Mouse (Mus musculus): ENCODE results near the gene Imp3.

Imp3 gene

DNA sequence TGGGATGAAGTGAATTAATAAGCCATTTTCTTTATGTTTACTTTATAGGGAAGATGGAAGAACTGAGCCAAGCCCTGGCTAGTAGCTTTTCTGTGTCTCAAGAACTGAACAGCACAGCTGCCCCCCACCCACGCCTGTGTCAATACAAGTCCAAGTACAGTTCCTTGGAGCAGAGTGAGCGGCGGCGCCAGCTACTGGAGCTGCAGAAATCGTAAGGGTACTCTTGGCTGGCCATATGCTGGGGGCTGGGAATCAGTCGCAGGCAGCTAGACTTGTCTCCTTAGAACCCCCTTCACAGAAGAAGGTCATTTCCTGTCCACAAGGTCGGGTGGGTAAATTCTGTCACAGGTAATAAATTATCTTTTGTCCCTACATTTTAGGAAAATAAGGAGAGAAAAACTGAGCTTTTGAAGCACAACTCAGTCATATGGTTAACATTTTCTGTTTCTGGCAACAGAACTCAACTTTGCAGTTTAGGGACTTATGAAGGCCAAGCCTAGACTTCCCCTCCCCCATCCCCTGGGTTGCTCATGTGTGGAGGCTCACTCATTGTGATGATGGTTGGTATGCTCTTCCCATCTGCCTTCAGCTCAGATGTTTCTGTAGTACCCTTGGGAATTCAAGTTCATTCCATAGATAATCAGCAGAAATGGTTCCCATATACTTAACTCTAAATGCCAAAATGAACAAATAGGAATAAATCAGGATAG, 19.8 kb downstream of the Imp3 start:
- ATAC-seq (ENCODE audit: insufficient number of reproducible peaks, low FRiP score, low TSS enrichment) = no peak

- no peak for ATAC-seq (ENCODE audit: insufficient number of reproducible peaks, low FRiP score, low TSS enrichment)
Observed at GRCm38 (mm10) chr9:56958689-56959088, 21.4 kb downstream of the Imp3 start.

- no peak for ATAC-seq (ENCODE audit: insufficient number of reproducible peaks, low FRiP score, low TSS enrichment)
Observed at GRCm38 (mm10) chr9:56961591-56961990, 24.3 kb downstream of the Imp3 start.

GRCm38 (mm10) chr9:56970158-56970557, 32.9 kb downstream of the Imp3 start:
- no peak for ATAC-seq (ENCODE audit: insufficient number of reproducible peaks, low FRiP score, low TSS enrichment)

DNA sequence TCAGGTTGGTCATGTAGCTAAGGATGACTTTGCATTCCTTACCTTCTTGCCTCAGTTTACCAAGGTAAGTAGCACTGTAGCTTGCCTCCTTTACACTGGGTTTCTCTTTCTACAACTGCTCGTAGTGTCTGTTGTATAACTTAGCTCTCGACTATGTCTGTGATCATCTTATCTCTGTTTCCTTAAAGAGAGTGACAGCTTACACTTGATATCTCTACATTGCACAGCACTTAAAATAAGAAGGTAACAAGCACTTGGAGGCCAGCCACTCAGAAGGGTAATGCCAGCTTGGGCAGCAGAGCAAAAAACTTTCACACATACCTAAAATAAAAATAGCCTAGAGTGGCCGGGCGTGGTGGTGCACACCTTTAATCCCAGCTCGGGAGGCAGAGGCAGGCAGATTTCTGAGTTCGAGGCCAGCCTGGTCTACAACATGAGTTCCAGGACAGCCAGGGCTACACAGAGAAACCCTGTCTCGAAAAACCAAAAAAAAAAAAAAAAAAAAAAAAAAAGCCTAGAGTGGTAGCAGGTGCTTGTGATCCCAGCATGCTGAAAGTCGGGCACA, 36.8 kb downstream of the Imp3 start:
- no peak for ATAC-seq (ENCODE audit: insufficient number of reproducible peaks, low FRiP score, low TSS enrichment)

- ATAC-seq (ENCODE audit: insufficient number of reproducible peaks, low FRiP score, low TSS enrichment) = no peak
Observed at GRCm38 (mm10) chr9:56975199-56975598, 37.9 kb downstream of the Imp3 start.

DNA sequence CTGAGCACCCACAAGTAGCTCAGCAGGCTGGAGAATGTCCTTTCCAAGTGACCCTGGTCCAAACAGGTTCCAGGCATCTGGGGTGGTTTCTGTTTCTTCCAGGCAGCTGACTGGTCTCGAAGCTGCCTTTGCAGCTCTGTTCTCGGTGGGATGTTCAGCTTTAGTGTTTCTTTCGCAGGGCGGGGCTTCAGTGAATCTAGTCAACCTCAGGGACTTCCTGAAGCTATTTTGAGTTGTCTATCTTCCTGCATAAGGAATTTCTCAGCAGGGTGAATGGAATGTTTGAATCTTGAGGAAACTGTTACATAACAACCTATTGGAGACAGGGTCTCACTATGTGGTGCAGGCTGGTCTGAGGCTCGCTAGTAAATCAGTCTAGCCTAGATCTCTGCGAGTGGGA, 42.9 kb downstream of the Imp3 start:
- ATAC-seq (ENCODE audit: insufficient number of reproducible peaks, low FRiP score, low TSS enrichment) = no peak

GRCm38 (mm10) chr9:56981502-56981901, 44.2 kb downstream of the Imp3 start:
- no peak for ATAC-seq (ENCODE audit: insufficient number of reproducible peaks, low FRiP score, low TSS enrichment)

Measured in cerebellum, adult (tissue).